Mouse (Mus musculus): ENCODE data around the gene Mdp1.

- no peak for TF ChIP-seq POLR2A (IDR thresholded peaks at IDR 0.05; ENCODE audit: borderline replicate concordance, low read depth, low read length)
- no peak for TF ChIP-seq CTCF (IDR thresholded peaks at IDR 0.05; ENCODE audit: low read depth, low read length)
Measured at GRCm38 (mm10) chr14:55702761-55703160, 42.5 kb upstream of the Mdp1 start.
